Mouse (Mus musculus): ENCODE measurements around the gene Mrpl45.

The Mrpl45 gene

GRCm38 (mm10) chr11:97333044-97333443, 17.5 kb downstream of the Mrpl45 start:
- DNase-seq (ENCODE audit: low spot score in 2 of 2), result no peak

GRCm38 (mm10) chr11:97333896-97334295, 18.4 kb downstream of the Mrpl45 start:
- DNase-seq (ENCODE audit: low spot score in 2 of 2), result no peak

- no peak for DNase-seq (ENCODE audit: low spot score in 2 of 2)
Observed at GRCm38 (mm10) chr11:97334400-97334799, 18.9 kb downstream of the Mrpl45 start.

GRCm38 (mm10) chr11:97336238-97336637, 20.7 kb downstream of the Mrpl45 start:
- no peak for DNase-seq (ENCODE audit: low spot score in 2 of 2)

GRCm38 (mm10) chr11:97336751-97337345, 21.3 kb downstream of the Mrpl45 start:
- no peak for DNase-seq (ENCODE audit: low spot score in 2 of 2)

- no peak for DNase-seq (ENCODE audit: low spot score in 2 of 2)
Observed at GRCm38 (mm10) chr11:97337363-97337762, 21.8 kb downstream of the Mrpl45 start.

GRCm38 (mm10) chr11:97338302-97338976, 22.9 kb downstream of the Mrpl45 start:
- no peak for DNase-seq (ENCODE audit: low spot score in 2 of 2)

- no peak for DNase-seq (ENCODE audit: low spot score in 2 of 2)
Observed at GRCm38 (mm10) chr11:97338977-97339315, 23.4 kb downstream of the Mrpl45 start.

- DNase-seq (ENCODE audit: low spot score in 2 of 2), result no peak
Observed at GRCm38 (mm10) chr11:97343175-97343574, 27.7 kb downstream of the Mrpl45 start.

GRCm38 (mm10) chr11:97343619-97344018, 28.1 kb downstream of the Mrpl45 start:
- no peak for DNase-seq (ENCODE audit: low spot score in 2 of 2)

- DNase-seq (ENCODE audit: low spot score in 2 of 2), result no peak
Observed at GRCm38 (mm10) chr11:97345446-97345845, 29.9 kb downstream of the Mrpl45 start.

- no peak for DNase-seq (ENCODE audit: low spot score in 2 of 2)
Observed at GRCm38 (mm10) chr11:97346383-97346782, 30.9 kb downstream of the Mrpl45 start.

GRCm38 (mm10) chr11:97347291-97347690, 31.8 kb downstream of the Mrpl45 start:
- no peak for DNase-seq (ENCODE audit: low spot score in 2 of 2)

GRCm38 (mm10) chr11:97350035-97350434, 34.5 kb downstream of the Mrpl45 start:
- peak; percentile 40 to 44 for DNase-seq (ENCODE audit: low spot score in 2 of 2)

GRCm38 (mm10) chr11:97352027-97352684, 36.6 kb downstream of the Mrpl45 start, which contains the start of gene Gpr179:
Gene Gpr179, minus strand, starts transcription at chr11:97352077.
- no peak for DNase-seq (ENCODE audit: low spot score in 2 of 2)

GRCm38 (mm10) chr11:97352935-97353597, 37.5 kb downstream of the Mrpl45 start:
- DNase-seq (ENCODE audit: low spot score in 2 of 2), result no peak

GRCm38 (mm10) chr11:97354646-97355045, 39.1 kb downstream of the Mrpl45 start:
- no peak for DNase-seq (ENCODE audit: low spot score in 2 of 2)

- DNase-seq (ENCODE audit: low spot score in 2 of 2), result no peak
Observed at GRCm38 (mm10) chr11:97355247-97355646, 39.7 kb downstream of the Mrpl45 start.

- DNase-seq (ENCODE audit: low spot score in 2 of 2), result peak; percentile 58 to 72
Observed at GRCm38 (mm10) chr11:97357663-97358062, 42.1 kb downstream of the Mrpl45 start.

GRCm38 (mm10) chr11:97361948-97362648, 46.6 kb downstream of the Mrpl45 start, which contains the start of gene Socs7:
Gene Socs7, plus strand, starts transcription at chr11:97362551.
- DNase-seq (ENCODE audit: low spot score in 2 of 2), result peak; percentile 80 to 90

GRCm38 (mm10) chr11:97362649-97362942, 47.1 kb downstream of the Mrpl45 start:
- peak in 1 of 2 experiments; percentile 22 for DNase-seq (ENCODE audit: low spot score in 2 of 2)

All from frontal cortex, postnatal 25 days (tissue).